Mouse (Mus musculus) kidney, adult 2 months (tissue): ENCODE results near the gene Hmg20a.

Experiments used
- CTCF ChIP-seq: fragments of 200-500 bp; conservative IDR thresholded peaks from 2 replicates; pipeline ENCODE4 v1.5.1; 2011; ENCODE audit warnings: low read depth, mild to moderate bottlenecking, control low read depth, low read length, moderate library complexity, mixed read lengths; ENCODE audit not compliant: insufficient read depth, insufficient read length
- POLR2A ChIP-seq: fragments of 200-500 bp; IDR thresholded peaks from one replicate; pipeline ENCODE4 v1.6.1; 2011; ENCODE audit warnings: low read depth, low read length, control low read depth

- TF ChIP-seq CTCF (no peak), POLR2A (no peak)
Observed at GRCm38 (mm10) chr9:56516219-56516618, 97.8 kb downstream of the Hmg20a start.
